Mouse (Mus musculus): ENCODE results near the gene Cd28.

DNA sequence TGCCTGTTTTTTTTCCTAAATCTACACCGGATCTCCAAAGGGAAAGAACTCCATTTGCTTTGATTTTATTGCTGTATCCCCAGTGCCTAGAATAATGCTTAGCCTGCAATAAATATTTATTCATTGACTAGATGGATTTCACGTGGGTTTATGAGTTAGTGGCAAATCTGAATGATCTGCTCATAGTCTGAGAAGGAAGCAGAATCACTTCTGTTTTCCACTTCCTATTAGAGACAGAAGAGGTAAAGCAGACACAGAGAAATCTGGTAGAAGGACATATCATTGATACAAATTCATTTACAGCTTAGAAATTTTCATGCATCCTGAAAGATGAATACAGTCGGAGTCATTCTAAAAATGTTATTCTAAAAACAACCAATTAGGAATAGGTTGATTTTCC is 56.6 kb downstream of the Cd28 start:
- TF ChIP-seq CTCF (IDR thresholded peaks at IDR 0.05; ENCODE audit: control insufficient read depth, insufficient read depth, low read length) = no peak
- TF ChIP-seq POLR2A (IDR thresholded peaks at IDR 0.05; ENCODE audit: borderline replicate concordance, control insufficient read depth, low read depth, low read length) = no peak

Data from bone marrow, adult 2 months (tissue).